Mouse (Mus musculus) liver, embryonic 14.5 days (tissue): ENCODE measurements around the gene Rhebl1.

Experiments
- CTCF ChIP-seq: IDR thresholded peaks from 2 replicates; pipeline ENCODE4 v1.5.1; 2016; ENCODE audit warnings: antibody characterized with exemption, low read depth, control low read depth
- EP300 ChIP-seq: IDR thresholded peaks from 2 replicates; pipeline ENCODE4 v1.6.1; 2016; ENCODE audit warnings: antibody characterized with exemption, low read depth

DNA sequence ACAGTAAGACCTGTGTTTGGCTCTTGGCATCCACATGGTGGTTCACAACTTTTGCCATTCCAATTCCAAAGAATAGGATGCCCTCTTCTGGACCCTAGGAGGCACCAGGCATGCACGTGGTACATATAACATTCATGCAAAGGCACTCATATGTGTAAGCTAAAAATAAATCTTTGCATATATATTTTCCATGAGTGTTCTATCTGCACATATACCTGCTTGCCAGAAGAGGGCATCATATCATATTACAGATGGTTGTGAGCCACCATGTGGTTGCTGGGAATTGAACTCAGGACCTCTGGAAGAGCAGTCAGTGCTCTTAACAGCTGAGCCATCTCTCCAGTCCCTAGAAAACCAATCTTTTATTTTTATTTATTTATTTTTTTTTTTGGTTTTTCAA, 7.2 kb upstream of the Rhebl1 start:
- TF ChIP-seq CTCF (0 out of 2 replicates have a peak, but pooled peaks have one; percentile 14), EP300 (no peak)
